Mouse (Mus musculus) ES-Bruce4 (cell line): ENCODE data around the gene Selenoh.

ENCODE experiments used
- CTCF ChIP-seq: IDR thresholded peaks from one replicate; pipeline ENCODE4 v1.8.1; 2011; ENCODE audit warnings: low read depth, low read length
- EP300 ChIP-seq: IDR thresholded peaks from 2 replicates; pipeline ENCODE4 v1.6.1; 2011; ENCODE audit warnings: low read depth, low read length; ENCODE audit not compliant: insufficient read depth
- POLR2A ChIP-seq: IDR thresholded peaks from one replicate; pipeline ENCODE4 v1.8.1; 2011; ENCODE audit warnings: low read length; ENCODE audit not compliant: insufficient read depth

DNA sequence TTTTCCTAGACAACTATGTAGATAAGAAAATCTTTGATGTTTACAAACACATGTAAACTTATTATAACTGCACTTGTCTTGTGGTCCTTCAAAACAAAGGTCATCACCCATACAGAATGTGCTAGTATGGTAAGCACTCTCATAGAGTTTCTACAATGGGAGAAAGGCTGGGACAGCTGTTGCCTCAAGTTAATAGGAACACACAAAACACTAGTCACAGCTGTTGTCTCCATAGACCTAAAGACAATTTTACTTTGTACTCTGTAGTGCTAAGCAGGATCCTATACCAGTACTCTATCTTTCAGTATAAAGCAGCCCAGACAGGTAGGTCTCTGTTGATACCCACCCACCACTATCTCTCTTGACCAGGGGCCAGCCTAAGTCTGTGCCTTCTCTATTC, 29.7 kb downstream of the Selenoh start:
- TF ChIP-seq CTCF (no peak), EP300 (no peak), POLR2A (no peak)
